ENCODE assay signal across 8 mouse cellular contexts in the genomic region with DNA sequence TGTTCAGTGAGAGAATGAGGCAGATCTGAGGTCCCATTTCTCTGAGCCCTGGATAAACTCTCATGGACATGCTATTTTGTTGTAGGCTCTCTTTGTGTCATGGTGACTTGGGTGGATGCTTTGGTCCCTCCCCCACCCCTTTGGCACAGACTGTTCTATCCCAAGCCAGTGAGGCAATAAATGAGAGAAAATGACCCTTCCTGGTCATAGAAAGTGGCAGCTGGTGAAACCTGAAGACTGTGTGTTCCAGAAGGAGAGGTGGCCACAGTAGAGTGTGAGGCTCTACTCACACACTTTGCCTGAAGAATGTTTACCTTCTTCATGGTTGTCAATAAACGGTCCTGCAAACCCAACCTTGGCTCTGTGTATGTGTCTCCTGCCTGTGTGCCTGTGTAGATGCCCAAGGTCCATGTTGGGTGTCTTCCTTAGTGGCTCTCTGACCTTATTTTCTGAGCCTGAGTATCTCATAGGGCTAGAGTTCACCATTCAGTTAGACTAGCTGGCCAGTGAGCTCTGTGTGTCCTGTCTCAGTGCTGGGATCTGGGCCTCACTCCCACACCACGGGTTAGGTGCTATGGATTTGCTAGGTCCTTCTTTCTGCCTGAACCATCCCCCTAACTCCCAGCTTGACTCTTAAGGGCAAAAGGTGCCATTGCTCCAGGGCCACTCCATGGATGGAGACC.
A peak's percentile ranks its signal among the peaks of the same experiment; 100 is the strongest.
DNase-seq lines count a peak whose midpoint lies in the region; ATAC-seq and TF ChIP-seq lines count a peak whose summit lies in the region.

No protein-coding gene starts in this region.

- peak; percentile 31 for DNase-seq in kidney, postnatal 0 days (ENCODE audit: low spot score)
- no peak for DNase-seq in kidney, adult 9 months
- no peak for DNase-seq in forebrain, embryonic 11.5 days (ENCODE audit: low spot score)
- no peak for DNase-seq in thymus, postnatal 10 days (ENCODE audit: low spot score in 2 of 2)
- no peak for DNase-seq in frontal cortex, postnatal 14 days (ENCODE audit: low spot score in 2 of 2)

- no peaks in the 10 kb centered on the region for H3K36me3 ChIP-seq in kidney, postnatal 0 days (ENCODE audit: insufficient read depth, low read length)
- H3K36me3 ChIP-seq in forebrain, embryonic 11.5 days (ENCODE audit: control insufficient read depth, insufficient read depth, low read length) = no peaks in the 10 kb centered on the region
- H3K36me3 ChIP-seq in limb, embryonic 12.5 days = no peaks in the 10 kb centered on the region
- H3K36me3 ChIP-seq in neural tube, embryonic 13.5 days = no peaks in the 10 kb centered on the region

- 4% methylated on average over 2 of the region's 2 CpGs for WGBS in kidney, postnatal 0 days
- 30% methylated on average over 2 of the region's 2 CpGs for WGBS in forebrain, embryonic 11.5 days
- 39% methylated on average over 2 of the region's 2 CpGs for WGBS in limb, embryonic 12.5 days
- 35% methylated on average over 2 of the region's 2 CpGs for WGBS in neural tube, embryonic 13.5 days

- H3K4me3 ChIP-seq in kidney, postnatal 0 days (replicated peaks; ENCODE audit: low read depth, low read length) = no peak overlapping the region
- H3K4me3 ChIP-seq in forebrain, embryonic 11.5 days (ENCODE audit: low read depth, low read length) = no peak overlapping the region; the same call in 1 of the 2 replicates
- peak overlapping the region; percentile 19; the same call in 1 of the 2 replicates for H3K4me3 ChIP-seq in limb, embryonic 12.5 days (replicated peaks)
- H3K4me3 ChIP-seq in neural tube, embryonic 13.5 days = no peak overlapping the region

- H3K9me3 ChIP-seq in kidney, postnatal 0 days (replicated peaks; ENCODE audit: low read length) = no peaks in the 10 kb centered on the region
- H3K9me3 ChIP-seq in forebrain, embryonic 11.5 days (ENCODE audit: control insufficient read depth, low read length) = no peaks in the 10 kb centered on the region
- no peaks in the 10 kb centered on the region for H3K9me3 ChIP-seq in limb, embryonic 12.5 days
- no peaks in the 10 kb centered on the region for H3K9me3 ChIP-seq in neural tube, embryonic 13.5 days

- TF ChIP-seq CTCF in kidney, postnatal 0 days (IDR thresholded peaks at IDR 0.05; ENCODE audit: low read depth) = no peak

- peaks cover 36% of the 10 kb centered on the region for H3K4me1 ChIP-seq in kidney, postnatal 0 days (replicated peaks; ENCODE audit: insufficient read depth, low read length)
- peaks cover 21% of the 10 kb centered on the region for H3K4me1 ChIP-seq in forebrain, embryonic 11.5 days (replicated peaks; ENCODE audit: control insufficient read depth, insufficient read depth, low read length)
- peaks cover 67% of the 10 kb centered on the region for H3K4me1 ChIP-seq in limb, embryonic 12.5 days (replicated peaks)
- peaks cover 67% of the 10 kb centered on the region for H3K4me1 ChIP-seq in neural tube, embryonic 13.5 days (replicated peaks)

- peak overlapping the region; percentile 50 for H3K4me2 ChIP-seq in kidney, postnatal 0 days (ENCODE audit: low read length)
- peak overlapping the region; percentile 42; the same call in 1 of the 2 replicates for H3K4me2 ChIP-seq in forebrain, embryonic 11.5 days (ENCODE audit: low read depth, low read length, severe bottlenecking)
- peak overlapping the region; percentile 57 for H3K4me2 ChIP-seq in limb, embryonic 12.5 days
- peak overlapping the region; percentile 42 for H3K4me2 ChIP-seq in neural tube, embryonic 13.5 days

- no peaks in the 10 kb centered on the region for H3K27me3 ChIP-seq in kidney, postnatal 0 days (ENCODE audit: insufficient read depth, low read length)
- no peaks in the 10 kb centered on the region; the same call in 1 of the 2 replicates for H3K27me3 ChIP-seq in forebrain, embryonic 11.5 days (ENCODE audit: control insufficient read depth, insufficient read depth, low read length)
- H3K27me3 ChIP-seq in limb, embryonic 12.5 days = no peaks in the 10 kb centered on the region
- no peaks in the 10 kb centered on the region for H3K27me3 ChIP-seq in neural tube, embryonic 13.5 days

- H3K27ac ChIP-seq in kidney, postnatal 0 days = peak overlapping the region; percentile 91
- peak overlapping the region; percentile 75 for H3K27ac ChIP-seq in forebrain, embryonic 11.5 days (ENCODE audit: low read depth, low read length)
- H3K27ac ChIP-seq in limb, embryonic 12.5 days = peak overlapping the region; percentile 94
- H3K27ac ChIP-seq in neural tube, embryonic 13.5 days (replicated peaks) = peak overlapping the region; percentile 75

- no peak overlapping the region for H3K9ac ChIP-seq in kidney, postnatal 0 days (ENCODE audit: low read depth, low read length)
- no peak overlapping the region for H3K9ac ChIP-seq in forebrain, embryonic 11.5 days (ENCODE audit: low read length)
- H3K9ac ChIP-seq in limb, embryonic 12.5 days (replicated peaks) = peak overlapping the region; percentile 44; the same call in 1 of the 2 replicates
- H3K9ac ChIP-seq in neural tube, embryonic 13.5 days = no peak overlapping the region

- ATAC-seq in kidney, postnatal 0 days (replicated peaks; ENCODE audit: low FRiP score, low read depth) = no peak
- peak; percentile 40; the same call in 1 of the 2 replicates for ATAC-seq in forebrain, embryonic 11.5 days (replicated peaks; ENCODE audit: low FRiP score)
- ATAC-seq in limb, embryonic 12.5 days (ENCODE audit: insufficient number of reproducible peaks, insufficient read depth, low FRiP score, low TSS enrichment, low read depth) = peak; percentile 20; the same call in 1 of the 2 replicates
- peak; percentile 25; the same call in 1 of the 2 replicates for ATAC-seq in neural tube, embryonic 13.5 days (ENCODE audit: low read depth)
- ATAC-seq in megakaryocyte-erythroid progenitor cell, adult 5-6 weeks (replicated peaks; ENCODE audit: low FRiP score, low TSS enrichment, poor library complexity, severe bottlenecking) = no peak

Comparison
In these comparisons a context has a peak if more than half of its experiments do, and no peak if none do; other contexts are left out.
1. ATAC-seq: peak in forebrain, embryonic 11.5 days (single experiment), limb, embryonic 12.5 days (single experiment) and neural tube, embryonic 13.5 days (single experiment); none in kidney, postnatal 0 days (single experiment) and megakaryocyte-erythroid progenitor cell, adult 5-6 weeks (single experiment).
2. Peak in every context shown above with its lines, with median percentiles within 50 percentile points of each other: H3K27ac ChIP-seq and H3K4me2 ChIP-seq.